Mouse (Mus musculus): Measurements from ENCODE around the gene Med16. TPM values are rescaled to one million over a fixed set of nuclear protein-coding genes. Genes with fewer than 3 reads are reported as not detected.

Med16 gene
- total RNA-seq, 4 experiments from 2014 or later: 48.5 to 65.2 (median 53.3) TPM

Small RNAs within 50 kb of the gene (microRNA-seq; reads per million reads assigned to microRNA genes)
- not detected for gene Mir6910

Other genes with a start within 250 kb of the Med16 start
- not detected for gene Madcam1, start 244.4 kb downstream of the Med16 start, total RNA-seq (2022)
- 10 to 100 TPM; 14.5 to 20.0 (median 16.9) TPM for gene Tpgs1, start 239.6 kb downstream of the Med16 start, total RNA-seq (2022)
- gene Cdc34, start 226.7 kb downstream of the Med16 start, total RNA-seq (2022): 100 to 1,000 TPM; 201 to 230 (median 213) TPM
- gene Gzmm, start 219.9 kb downstream of the Med16 start, total RNA-seq (2022): 1 to 10 TPM; 7.6 to 9.0 (median 8.3) TPM
- gene Bsg, start 204.4 kb downstream of the Med16 start, total RNA-seq (2022): 1,000 to 10,000 TPM; 1,424 to 1,552 (median 1,533) TPM
- gene Hcn2, start 192.3 kb downstream of the Med16 start, total RNA-seq (2022): 10 to 100 TPM; 13.7 to 16.7 (median 15.1) TPM
- 10 to 100 TPM; 41.1 to 54.7 (median 47.0) TPM for gene Polrmt, start 162.3 kb downstream of the Med16 start, total RNA-seq (2022)
- gene Fgf22, start 153.8 kb downstream of the Med16 start, total RNA-seq (2022): not detected
- gene Rnf126, start 142.0 kb downstream of the Med16 start, total RNA-seq (2022): 10 to 100 TPM; 20.2 to 23.2 (median 21.5) TPM
- gene Fstl3, start 131.7 kb downstream of the Med16 start, total RNA-seq (2022): 1 to 10 TPM; 2.9 to 5.8 (median 3.6) TPM
- not detected for gene Prss57, start 118.0 kb downstream of the Med16 start, total RNA-seq (2022)
- gene Palm, start 115.4 kb downstream of the Med16 start, total RNA-seq (2022): 10 to 100 TPM; 37.8 to 53.8 (median 51.7) TPM
- gene Misp, start 87.9 kb downstream of the Med16 start, total RNA-seq (2022): under 1 TPM in 3 of 4 experiments, not detected in 1; 0.31 to 0.75 (median 0.60) TPM
- gene Ptbp1, start 54.5 kb downstream of the Med16 start, total RNA-seq (2022): 10 to 100 TPM; 45.4 to 57.7 (median 49.9) TPM
- gene Prtn3, start 34.4 kb downstream of the Med16 start, total RNA-seq (2022): 1 to 10 TPM in 1 of 4 experiments, not detected in 3; 2.4 TPM
- under 1 TPM in 3 of 4 experiments, not detected in 1; 0.19 to 0.41 (median 0.29) TPM for gene Plppr3, start 34.3 kb downstream of the Med16 start, total RNA-seq (2022)
- gene Elane, start 22.7 kb downstream of the Med16 start, total RNA-seq (2022): under 1 TPM in 1 of 4 experiments, not detected in 3; 0.57 TPM
- 10 to 100 TPM; 12.7 to 46.8 (median 17.8) TPM for gene Cfd, start 18.1 kb downstream of the Med16 start, total RNA-seq (2022)
- gene Gm26602, start 1.9 kb upstream of the Med16 start, total RNA-seq (2022): not detected
- gene Kiss1r, start 8.0 kb upstream of the Med16 start, total RNA-seq (2022): under 1 TPM; 0.28 to 0.62 (median 0.32) TPM
- gene R3hdm4, start 12.3 kb upstream of the Med16 start, total RNA-seq (2022): 10 to 100 TPM; 75.2 to 85.9 (median 81.0) TPM
- 1 to 10 TPM; 1.2 to 1.7 (median 1.3) TPM for gene Arid3a, start 18.1 kb upstream of the Med16 start, total RNA-seq (2022)
- gene Wdr18, start 51.2 kb upstream of the Med16 start, total RNA-seq (2022): 10 to 100 TPM; 28.4 to 36.2 (median 29.6) TPM
- gene Grin3b, start 61.8 kb upstream of the Med16 start, total RNA-seq (2022): under 1 TPM; 0.37 to 0.85 (median 0.63) TPM
- 100 to 1,000 TPM; 116 to 120 (median 117) TPM for gene Tmem259, start 75.4 kb upstream of the Med16 start, total RNA-seq (2022)
- 10 to 100 TPM; 27.1 to 35.7 (median 33.3) TPM for gene Cnn2, start 79.7 kb upstream of the Med16 start, total RNA-seq (2022)
- 1 to 10 TPM; 7.5 to 8.5 (median 8.0) TPM for gene Abca7, start 87.6 kb upstream of the Med16 start, total RNA-seq (2022)
- gene Arhgap45, start 107.7 kb upstream of the Med16 start, total RNA-seq (2022): 1 to 10 TPM; 2.9 to 5.1 (median 3.4) TPM
- 100 to 1,000 TPM in 2 of 4 experiments, 10 to 100 TPM in 2; 91.7 to 106 (median 100) TPM for gene Polr2e, start 130.9 kb upstream of the Med16 start, total RNA-seq (2022)
- 1,000 to 10,000 TPM; 1,048 to 1,125 (median 1,067) TPM for gene Gpx4, start 138.2 kb upstream of the Med16 start, total RNA-seq (2022)
- 10 to 100 TPM in 3 of 4 experiments, 1 to 10 TPM in 1; 9.5 to 12.0 (median 11.1) TPM for gene Sbno2, start 196.6 kb upstream of the Med16 start, total RNA-seq (2022)
- 100 to 1,000 TPM; 148 to 176 (median 153) TPM for gene Stk11, start 206.9 kb upstream of the Med16 start, total RNA-seq (2022)
- 1,000 to 10,000 TPM; 1,050 to 1,135 (median 1,101) TPM for gene Atp5d, start 229.7 kb upstream of the Med16 start, total RNA-seq (2022)
- 1 to 10 TPM; 3.8 to 6.1 (median 4.6) TPM for gene Cbarp, start 231.9 kb upstream of the Med16 start, total RNA-seq (2022)
- 100 to 1,000 TPM in 1 of 4 experiments, 10 to 100 TPM in 3; 83.9 to 111 (median 91.0) TPM for gene Midn, start 239.3 kb upstream of the Med16 start, total RNA-seq (2022)